Mouse (Mus musculus): ENCODE results near the gene Apopt1. TPM values are rescaled to one million over a fixed set of nuclear protein-coding genes. Genes with fewer than 3 reads are reported as not detected.

The Apopt1 gene
- polyA plus RNA-seq, 1 experiment from 2014 or later = 41.8 TPM

GRCm38 (mm10) chr12:111785174-111785573 is 72.1 kb downstream of the Apopt1 start:
- Histone ChIP-seq H3K4me2 (replicated peaks; ENCODE audit: low read depth) (no peak overlapping the region), H3K27me3 (ENCODE audit: control insufficient read depth, insufficient read depth, low read length) (no peaks in the 10 kb centered on the region), H3K9me3 (ENCODE audit: control insufficient read depth, low read length) (no peaks in the 10 kb centered on the region), H3K9ac (ENCODE audit: low read length) (no peak overlapping the region), H3K4me3 (ENCODE audit: low read depth, low read length) (no peak overlapping the region), H3K4me1 (replicated peaks; ENCODE audit: control insufficient read depth, insufficient read depth) (no peaks in the 10 kb centered on the region), H3K27ac (replicated peaks) (no peak overlapping the region), H3K36me3 (ENCODE audit: control insufficient read depth, insufficient read depth, low read length) (peaks cover 46% of the 10 kb centered on the region)
- DNase-seq (ENCODE audit: low spot score) (peak; percentile 78), ATAC-seq (ENCODE audit: low FRiP score, low TSS enrichment) (peak; percentile 68)
- TF ChIP-seq CTCF (IDR thresholded peaks at IDR 0.05; ENCODE audit: low read depth) = no peak
- TF ChIP-seq EP300 (optimal IDR thresholded peaks at IDR 0.05) = no peak
- 56% methylated on average over 15 of the region's 15 CpGs for WGBS

GRCm38 (mm10) chr12:111787015-111787414 is 74.0 kb downstream of the Apopt1 start:
- 79% methylated on average over 6 of the region's 6 CpGs for WGBS

DNA sequence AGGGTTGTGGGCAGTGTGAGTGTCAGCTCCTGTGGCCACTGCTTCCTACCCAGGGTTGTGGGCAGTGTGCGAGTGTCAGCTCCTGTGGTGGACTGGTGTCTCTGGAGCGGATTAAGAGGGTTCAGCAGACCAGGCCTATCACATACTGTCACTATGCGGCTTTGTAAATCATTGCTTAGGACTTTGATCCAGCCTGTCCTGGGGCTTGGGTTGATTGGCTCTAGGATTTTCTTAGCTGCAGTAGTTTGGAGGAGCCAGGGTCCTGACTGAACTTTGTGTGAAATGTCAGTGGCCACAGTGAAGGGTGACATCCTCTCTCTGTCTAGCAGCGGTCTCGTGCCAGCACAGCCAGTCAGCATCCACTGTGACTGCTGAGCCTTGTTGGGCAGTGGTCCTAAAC is 77.0 kb downstream of the Apopt1 start:
- H3K4me2 ChIP-seq (replicated peaks; ENCODE audit: low read depth) = no peak overlapping the region
- no peak overlapping the region for H3K27ac ChIP-seq (replicated peaks)
- WGBS = 91% methylated on average over 5 of the region's 5 CpGs
- H3K4me3 ChIP-seq (ENCODE audit: low read depth, low read length) = no peak overlapping the region
- H3K4me1 ChIP-seq (replicated peaks; ENCODE audit: control insufficient read depth, insufficient read depth) = no peaks in the 10 kb centered on the region
- DNase-seq (ENCODE audit: low spot score) = no peak
- no peaks in the 10 kb centered on the region for H3K9me3 ChIP-seq (ENCODE audit: control insufficient read depth, low read length)
- no peak for TF ChIP-seq CTCF (IDR thresholded peaks at IDR 0.05; ENCODE audit: low read depth)
- TF ChIP-seq EP300 (optimal IDR thresholded peaks at IDR 0.05) = no peak
- ATAC-seq (ENCODE audit: low FRiP score, low TSS enrichment) = no peak
- H3K27me3 ChIP-seq (ENCODE audit: control insufficient read depth, insufficient read depth, low read length) = no peaks in the 10 kb centered on the region
- H3K9ac ChIP-seq (ENCODE audit: low read length) = no peak overlapping the region
- H3K36me3 ChIP-seq (ENCODE audit: control insufficient read depth, insufficient read depth, low read length) = peaks cover 42% of the 10 kb centered on the region

More at GRCm38 (mm10) chr12:111787015-111787414, 74.0 kb downstream of the Apopt1 start:
- DNase-seq (ENCODE audit: low spot score) (no peak), ATAC-seq (ENCODE audit: low FRiP score, low TSS enrichment) (0 out of 2 replicates have a peak, but pooled peaks have one; percentile 16)
- Histone ChIP-seq H3K9ac (ENCODE audit: low read length) (no peak overlapping the region), H3K27ac (replicated peaks) (no peak overlapping the region), H3K36me3 (ENCODE audit: control insufficient read depth, insufficient read depth, low read length) (peaks cover 41% of the 10 kb centered on the region), H3K4me1 (replicated peaks; ENCODE audit: control insufficient read depth, insufficient read depth) (no peaks in the 10 kb centered on the region), H3K9me3 (ENCODE audit: control insufficient read depth, low read length) (no peaks in the 10 kb centered on the region), H3K4me3 (ENCODE audit: low read depth, low read length) (no peak overlapping the region), H3K27me3 (ENCODE audit: control insufficient read depth, insufficient read depth, low read length) (no peaks in the 10 kb centered on the region), H3K4me2 (replicated peaks; ENCODE audit: low read depth) (no peak overlapping the region)
- TF ChIP-seq CTCF (IDR thresholded peaks at IDR 0.05; ENCODE audit: low read depth) (no peak), EP300 (optimal IDR thresholded peaks at IDR 0.05) (no peak)

DNA sequence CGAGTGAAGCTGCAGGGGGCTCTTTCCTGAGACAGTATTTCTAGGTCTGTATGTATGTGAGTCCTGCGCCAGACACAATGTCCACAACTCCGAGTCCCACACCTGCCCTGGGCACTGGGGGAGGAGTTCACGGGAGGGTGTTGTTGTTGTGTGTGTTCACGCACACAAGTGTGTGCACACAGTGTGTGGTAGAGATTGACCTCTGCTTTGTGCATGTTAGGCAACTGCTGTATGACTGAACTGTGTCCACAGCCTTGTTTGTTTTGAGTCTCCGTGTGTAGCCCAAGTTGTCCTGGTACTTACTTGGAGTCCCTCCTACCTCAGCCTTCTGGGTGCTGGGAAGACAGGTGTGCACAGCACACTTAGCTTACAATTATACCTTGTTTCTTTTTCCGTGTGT is 77.6 kb downstream of the Apopt1 start:
- ATAC-seq (ENCODE audit: low FRiP score, low TSS enrichment) (no peak), DNase-seq (ENCODE audit: low spot score) (no peak)
- 89% methylated on average over 7 of the region's 7 CpGs for WGBS
- H3K4me3 ChIP-seq (ENCODE audit: low read depth, low read length) = no peak overlapping the region
- no peaks in the 10 kb centered on the region for H3K27me3 ChIP-seq (ENCODE audit: control insufficient read depth, insufficient read depth, low read length)
- H3K9ac ChIP-seq (ENCODE audit: low read length) = no peak overlapping the region
- peaks cover 47% of the 10 kb centered on the region for H3K36me3 ChIP-seq (ENCODE audit: control insufficient read depth, insufficient read depth, low read length)
- TF ChIP-seq CTCF (IDR thresholded peaks at IDR 0.05; ENCODE audit: low read depth) (no peak), EP300 (optimal IDR thresholded peaks at IDR 0.05) (no peak)
- no peaks in the 10 kb centered on the region for H3K4me1 ChIP-seq (replicated peaks; ENCODE audit: control insufficient read depth, insufficient read depth)
- H3K4me2 ChIP-seq (replicated peaks; ENCODE audit: low read depth) = no peak overlapping the region
- H3K9me3 ChIP-seq (ENCODE audit: control insufficient read depth, low read length) = no peaks in the 10 kb centered on the region
- no peak overlapping the region for H3K27ac ChIP-seq (replicated peaks)

DNA sequence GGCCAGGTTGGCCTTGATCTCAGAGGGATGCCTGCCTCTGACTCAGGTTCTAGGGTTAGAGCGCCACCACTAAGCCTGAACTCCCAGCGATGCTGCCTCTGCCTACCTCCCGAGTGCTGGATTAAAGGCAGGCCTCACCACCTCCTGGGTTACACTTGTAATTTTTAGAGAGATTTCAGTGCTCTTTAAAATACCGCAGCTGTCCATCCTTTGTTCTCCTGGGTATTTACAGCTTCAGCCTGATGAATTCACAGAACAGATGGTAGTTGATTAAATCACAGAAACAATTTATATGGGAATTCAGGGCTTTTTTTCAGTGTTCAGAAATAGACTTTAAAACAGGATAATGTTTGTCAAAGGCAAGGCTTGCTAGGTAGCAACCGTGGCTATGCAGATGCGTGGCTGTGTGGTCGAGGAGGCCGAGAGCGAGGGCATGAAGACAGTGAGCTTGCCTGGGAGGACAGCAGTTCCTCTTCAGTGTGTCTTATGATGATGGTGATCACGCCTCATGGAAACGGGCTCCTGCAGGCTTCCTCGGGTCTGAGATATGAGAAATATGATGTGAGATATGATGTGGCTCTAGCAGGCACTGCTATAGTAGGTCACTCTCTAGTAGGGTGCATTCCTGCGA is 78.5 kb downstream of the Apopt1 start:
- DNase-seq (ENCODE audit: low spot score) (no peak), ATAC-seq (ENCODE audit: low FRiP score, low TSS enrichment) (no peak)
- Histone ChIP-seq H3K27ac (replicated peaks) (no peak overlapping the region), H3K27me3 (ENCODE audit: control insufficient read depth, insufficient read depth, low read length) (no peaks in the 10 kb centered on the region), H3K9ac (ENCODE audit: low read length) (no peak overlapping the region), H3K9me3 (ENCODE audit: control insufficient read depth, low read length) (no peaks in the 10 kb centered on the region), H3K4me3 (ENCODE audit: low read depth, low read length) (no peak overlapping the region), H3K4me2 (replicated peaks; ENCODE audit: low read depth) (no peak overlapping the region), H3K4me1 (replicated peaks; ENCODE audit: control insufficient read depth, insufficient read depth) (no peaks in the 10 kb centered on the region), H3K36me3 (ENCODE audit: control insufficient read depth, insufficient read depth, low read length) (peaks cover 46% of the 10 kb centered on the region)
- TF ChIP-seq CTCF (IDR thresholded peaks at IDR 0.05; ENCODE audit: low read depth) (no peak), EP300 (optimal IDR thresholded peaks at IDR 0.05) (no peak)
- 90% methylated on average over 13 of the region's 13 CpGs for WGBS

GRCm38 (mm10) chr12:111794102-111794501 is 81.0 kb downstream of the Apopt1 start:
- ATAC-seq (ENCODE audit: low FRiP score, low TSS enrichment) (peak; percentile 38), DNase-seq (ENCODE audit: low spot score) (peak; percentile 41)
- Histone ChIP-seq H3K27ac (replicated peaks) (0 out of 2 replicates have a peak overlapping the region, but pooled peaks have one; percentile 18), H3K9me3 (ENCODE audit: control insufficient read depth, low read length) (no peaks in the 10 kb centered on the region), H3K4me1 (replicated peaks; ENCODE audit: control insufficient read depth, insufficient read depth) (no peaks in the 10 kb centered on the region), H3K27me3 (ENCODE audit: control insufficient read depth, insufficient read depth, low read length) (no peaks in the 10 kb centered on the region), H3K4me3 (ENCODE audit: low read depth, low read length) (no peak overlapping the region), H3K4me2 (replicated peaks; ENCODE audit: low read depth) (no peak overlapping the region), H3K36me3 (ENCODE audit: control insufficient read depth, insufficient read depth, low read length) (peaks cover 27% of the 10 kb centered on the region), H3K9ac (ENCODE audit: low read length) (no peak overlapping the region)
- 56% methylated on average over 22 of the region's 22 CpGs for WGBS
- TF ChIP-seq CTCF (IDR thresholded peaks at IDR 0.05; ENCODE audit: low read depth) = peak; percentile 17; the same call in 1 of the 2 replicates
- no peak for TF ChIP-seq EP300 (optimal IDR thresholded peaks at IDR 0.05)

All from stomach, postnatal 0 days (tissue).